Mouse (Mus musculus): ENCODE measurements around the gene Mast4. TPM values are rescaled to one million over a fixed set of nuclear protein-coding genes. Genes with fewer than 3 reads are reported as not detected.

The Mast4 gene
- total and polyA plus RNA-seq, 3 experiments: 0.99 to 7.4 (median 6.1) TPM

- H3K27ac ChIP-seq (ENCODE audit: insufficient read depth, low read depth): peak overlapping the region; percentile 87
- no peaks in the 10 kb centered on the region for H3K9me3 ChIP-seq (replicated peaks; ENCODE audit: low read length)
- no peak for DNase-seq (ENCODE audit: extremely low read depth)
- peak overlapping the region; percentile 59 for H3K4me2 ChIP-seq (ENCODE audit: insufficient read depth, low read depth, poor library complexity, severe bottlenecking)
- H3K9ac ChIP-seq (ENCODE audit: insufficient read depth, low read depth): peak overlapping the region; percentile 19; the same call in 1 of the 2 replicates
- peaks cover 14% of the 10 kb centered on the region for H3K79me2 ChIP-seq (replicated peaks; ENCODE audit: control insufficient read depth, extremely low read depth, insufficient read depth, poor library complexity, severe bottlenecking)
- no peaks in the 10 kb centered on the region for H3K27me3 ChIP-seq (replicated peaks)
- in situ Hi-C loops (cut with MboI; ENCODE audit: low pct_ligation_motif_present, low pct_unique_long_range_greater_than_20kb, low sequenced_read_pairs): loop anchor here (5.0 kb wide), 1 partner anchor 34 kb away; the partner anchor contains the start of gene Cd180
- H3K4me1 ChIP-seq (ENCODE audit: control insufficient read depth in 1 of 2, insufficient read depth in 2 of 2): peaks cover 25 to 93% of the 10 kb centered on the region in 2 experiments
- dilution Hi-C loops (cut with MboI; ENCODE audit: extremely low pct_ligation_motif_present, extremely low pct_unique_long_range_greater_than_20kb, low sequenced_read_pairs): no loop called here
- peak; percentile 65 for TF ChIP-seq IRF4 (IDR thresholded peaks at IDR 0.05; ENCODE audit: low read depth, low read length)
- no peak for TF ChIP-seq HCFC1 (IDR thresholded peaks at IDR 0.05; ENCODE audit: low read depth, low read length)
- TF ChIP-seq GABPA (IDR thresholded peaks at IDR 0.05; ENCODE audit: insufficient replicate concordance, low read depth, low read length): no peak
- TF ChIP-seq RCOR1 (conservative IDR thresholded peaks at IDR 0.05; ENCODE audit: low read depth, low read length): no peak
- TF ChIP-seq UBTF (IDR thresholded peaks at IDR 0.05; ENCODE audit: low read depth, low read length): no peak
- TF ChIP-seq MAZ (IDR thresholded peaks at IDR 0.05; ENCODE audit: low read depth, low read length): no peak
- no peak for TF ChIP-seq PAX5 (IDR thresholded peaks at IDR 0.05; ENCODE audit: low read length)
- no peak for TF ChIP-seq MAX (IDR thresholded peaks at IDR 0.05; ENCODE audit: low read length)
- peak; percentile 46 for TF ChIP-seq EP300 (IDR thresholded peaks at IDR 0.05; ENCODE audit: low read length)
- TF ChIP-seq CTCF (conservative IDR thresholded peaks at IDR 0.05 in 1 of 2, IDR thresholded peaks at IDR 0.05 in 1 of 2; ENCODE audit: low read depth in 2 of 2, low read length in 2 of 2): no peak
- TF ChIP-seq E2F4 (IDR thresholded peaks at IDR 0.05; ENCODE audit: insufficient replicate concordance, low read depth, low read length): no peak
- TF ChIP-seq USF2 (conservative IDR thresholded peaks at IDR 0.05; ENCODE audit: low read depth, low read length): no peak
- TF ChIP-seq POLR2A (IDR thresholded peaks at IDR 0.05; ENCODE audit: low read depth, low read length): no peak
- TF ChIP-seq MEF2A (IDR thresholded peaks at IDR 0.05; ENCODE audit: borderline replicate concordance, low read depth, low read length): no peak
- TF ChIP-seq MYC (IDR thresholded peaks at IDR 0.05; ENCODE audit: low read depth, low read length): 0 out of 2 replicates have a peak, but pooled peaks have one; percentile 25
- no peak for TF ChIP-seq NELFE (IDR thresholded peaks at IDR 0.05; ENCODE audit: low read depth, low read length)
- no peak for TF ChIP-seq JUN (IDR thresholded peaks at IDR 0.05; ENCODE audit: insufficient read depth, low read depth, low read length)
- TF ChIP-seq ZMIZ1 (IDR thresholded peaks at IDR 0.05; ENCODE audit: low read depth, low read length): no peak
- TF ChIP-seq RAD21 (IDR thresholded peaks at IDR 0.05; ENCODE audit: low read depth, low read length): no peak
- 0 out of 2 replicates have a peak, but pooled peaks have one; percentile 26 for TF ChIP-seq MAFK (IDR thresholded peaks at IDR 0.05; ENCODE audit: insufficient replicate concordance, low read length)
- TF ChIP-seq SMC3 (IDR thresholded peaks at IDR 0.05; ENCODE audit: low read depth, low read length): no peak
- TF ChIP-seq SIN3A (IDR thresholded peaks at IDR 0.05; ENCODE audit: low read length): 0 out of 2 replicates have a peak, but pooled peaks have one; percentile 4
- TF ChIP-seq BHLHE40 (IDR thresholded peaks at IDR 0.05; ENCODE audit: low read depth, low read length): no peak
- no peak for TF ChIP-seq ELF1 (IDR thresholded peaks at IDR 0.05; ENCODE audit: low read depth, low read length)
- no peak for TF ChIP-seq MXI1 (IDR thresholded peaks at IDR 0.05; ENCODE audit: low read depth, low read length)
- no peak for TF ChIP-seq ZNF384 (IDR thresholded peaks at IDR 0.05; ENCODE audit: low read depth, low read length)
- TF ChIP-seq ETS1 (conservative IDR thresholded peaks at IDR 0.05; ENCODE audit: low read depth, low read length): no peak; the same call in 1 of the 2 replicates
- TF ChIP-seq USF1 (IDR thresholded peaks at IDR 0.05; ENCODE audit: low read depth, low read length): no peak
- no peak for TF ChIP-seq KAT2A (IDR thresholded peaks at IDR 0.05; ENCODE audit: insufficient replicate concordance, low read length)
- no peak for TF ChIP-seq CHD2 (IDR thresholded peaks at IDR 0.05; ENCODE audit: low read length)
- TF ChIP-seq NRF1 (IDR thresholded peaks at IDR 0.05; ENCODE audit: low read depth, low read length): no peak
- no peak for TF ChIP-seq JUND (conservative IDR thresholded peaks at IDR 0.05; ENCODE audit: low read depth, low read length)
- no peak for TF ChIP-seq ZC3H11A (IDR thresholded peaks at IDR 0.05; ENCODE audit: low read depth, low read length)
- TF ChIP-seq TBP (conservative IDR thresholded peaks at IDR 0.05; ENCODE audit: low read depth, low read length): no peak
- no peak for TF ChIP-seq POLR2AphosphoS2 (IDR thresholded peaks at IDR 0.05; ENCODE audit: low read depth, low read length)
- no peak for TF ChIP-seq ZKSCAN1 (IDR thresholded peaks at IDR 0.05; ENCODE audit: borderline replicate concordance, low read depth, low read length)
- no peak for TF ChIP-seq TCF12 (IDR thresholded peaks at IDR 0.05; ENCODE audit: low read depth, low read length)
- peak; percentile 71; the same call in 1 of the 2 replicates for TF ChIP-seq CHD1 (IDR thresholded peaks at IDR 0.05; ENCODE audit: low read depth, low read length)
- peaks cover 0 to 14% of the 10 kb centered on the region in 2 experiments for H3K36me3 ChIP-seq (replicated peaks in 1 of 2; ENCODE audit: control insufficient read depth in 1 of 2, insufficient read depth in 1 of 2, low read length in 1 of 2)
- no peak overlapping the region for H3K4me3 ChIP-seq (replicated peaks in 1 of 3; ENCODE audit: low read depth in 2 of 3, low read length in 2 of 3, poor library complexity in 1 of 3)
Measured at GRCm38 (mm10) chr13:102725906-102726305, 608.4 kb downstream of the Mast4 start.

All from CH12.LX (cell line).